26 mouse cellular contexts compared by ENCODE assay signal in genomic region chr7:140897863-140898262, GRCm38 (mm10). TPM values are rescaled to one million over a fixed set of nuclear protein-coding genes. Genes with fewer than 3 reads are reported as not detected.
DNase-seq lines count a peak whose midpoint lies in the region; ATAC-seq lines count a peak whose summit lies in the region.
"Had no signal": no experiment of that assay in that cellular context is flagged by ENCODE, and none has a peak within 500 bp of the region (broad histone marks: within the 10 kb centered on the region; RNA-seq: fewer than 3 reads in every experiment).

No protein-coding gene starts in this region.

- no peaks in the 10 kb centered on the region for H3K27me3 ChIP-seq in neural tube, embryonic 12.5 days (replicated peaks)
- no peaks in the 10 kb centered on the region for H3K27me3 ChIP-seq in intestine, embryonic 15.5 days (replicated peaks)
- H3K27me3 ChIP-seq: embryonic facial prominence, embryonic 12.5 days; embryonic facial prominence, embryonic 15.5 days; forebrain, embryonic 13.5 days; forebrain, embryonic 15.5 days had no signal

- intact Hi-C loops in gastrocnemius, postnatal 14 days (cut with DNase I; ENCODE audit: low total_unique reads), result no loop called here

- no peak overlapping the region for H3K4me3 ChIP-seq in neural tube, embryonic 12.5 days
- no peak overlapping the region for H3K4me3 ChIP-seq in intestine, embryonic 15.5 days (replicated peaks)
- H3K4me3 ChIP-seq: embryonic facial prominence, embryonic 12.5 days; embryonic facial prominence, embryonic 15.5 days; erythroblast, embryonic 14.5 days; forebrain, embryonic 13.5 days; forebrain, embryonic 15.5 days had no signal

- H3K27ac ChIP-seq in neural tube, embryonic 12.5 days, result no peak overlapping the region
- no peak overlapping the region for H3K27ac ChIP-seq in intestine, embryonic 15.5 days
- H3K27ac ChIP-seq: embryonic facial prominence, embryonic 12.5 days; embryonic facial prominence, embryonic 15.5 days; forebrain, embryonic 13.5 days; forebrain, embryonic 15.5 days had no signal

- H3K36me3 ChIP-seq in neural tube, embryonic 12.5 days, result peaks cover 58% of the 10 kb centered on the region
- peaks cover 30% of the 10 kb centered on the region for H3K36me3 ChIP-seq in intestine, embryonic 15.5 days

- peak; percentile 7 for DNase-seq in gastrocnemius, adult 18-20 months (ENCODE audit: low spot score)
- no peak for DNase-seq in gastrocnemius, postnatal 14 days
- DNase-seq in neural tube, embryonic 10.5 days (ENCODE audit: extremely low spot score, low spot score), result no peak
- DNase-seq in fat pad, adult 2 months (ENCODE audit: extremely low read depth, low read depth, low spot score), result peak; percentile 58
- DNase-seq: adrenal gland, adult 2 months; adrenal gland, postnatal 10 days; adrenal gland, postnatal 25 days; cerebellum, adult 18-20 months; cerebellum, adult 8-10 months; cerebellum, adult 9-11 months; cerebellum, postnatal 14 days; cerebellum, postnatal 36 days; embryo, embryonic 11 days; forebrain, postnatal 0 days had no signal

- no peaks in the 10 kb centered on the region for H3K4me1 ChIP-seq in neural tube, embryonic 12.5 days
- no peaks in the 10 kb centered on the region for H3K4me1 ChIP-seq in intestine, embryonic 15.5 days (replicated peaks)
- H3K4me1 ChIP-seq: embryonic facial prominence, embryonic 15.5 days; forebrain, embryonic 13.5 days; forebrain, embryonic 15.5 days had no signal

- H3K9me3 ChIP-seq in neural tube, embryonic 12.5 days, result no peaks in the 10 kb centered on the region
- H3K9me3 ChIP-seq in intestine, embryonic 15.5 days, result no peaks in the 10 kb centered on the region
- H3K9me3 ChIP-seq: embryonic facial prominence, embryonic 12.5 days; embryonic facial prominence, embryonic 15.5 days; forebrain, embryonic 13.5 days; forebrain, embryonic 15.5 days had no signal

- no peak overlapping the region for H3K4me2 ChIP-seq in neural tube, embryonic 12.5 days (replicated peaks)
- H3K4me2 ChIP-seq in intestine, embryonic 15.5 days (replicated peaks), result no peak overlapping the region
- H3K4me2 ChIP-seq: embryonic facial prominence, embryonic 12.5 days; embryonic facial prominence, embryonic 15.5 days; forebrain, embryonic 13.5 days; forebrain, embryonic 15.5 days had no signal

- H3K9ac ChIP-seq in neural tube, embryonic 12.5 days, result peak overlapping the region; percentile 26; the same call in 1 of the 2 replicates
- H3K9ac ChIP-seq in intestine, embryonic 15.5 days, result no peak overlapping the region
- H3K9ac ChIP-seq: embryonic facial prominence, embryonic 12.5 days; embryonic facial prominence, embryonic 15.5 days; forebrain, embryonic 13.5 days; forebrain, embryonic 15.5 days; forebrain, postnatal 0 days had no signal

- WGBS in neural tube, embryonic 12.5 days, result 88% methylated on average over 7 of the region's 7 CpGs
- WGBS in intestine, embryonic 15.5 days, result 92% methylated on average over 7 of the region's 7 CpGs

- ATAC-seq in neural tube, embryonic 12.5 days (ENCODE audit: low FRiP score, low read depth), result no peak
- ATAC-seq in intestine, embryonic 15.5 days, result no peak
- ATAC-seq: forebrain, embryonic 13.5 days; forebrain, embryonic 15.5 days; forebrain, postnatal 0 days had no signal

RNA-seq across cellular contexts. Expression of gene Cox8b, which starts 2.4 kb away (rescaled TPM):
- total RNA-seq in gastrocnemius, adult 18-20 months (2021), result 1,000 to 10,000 TPM; 2,037 to 2,233 TPM
- total RNA-seq in gastrocnemius, postnatal 14 days (2021), result 1,000 to 10,000 TPM; 1,269 to 1,458 TPM
- 1.9 and 2.2 TPM in 2 replicates for polyA plus RNA-seq in neural tube, embryonic 12.5 days (2016; fragmentation: Nextera tagmentation; extraction: Ambion mirVana)
- polyA plus RNA-seq in intestine, embryonic 15.5 days (2015; fragmentation: Nextera tagmentation; extraction: Ambion mirVana), result not detected in 2 replicates
- total RNA-seq: common myeloid progenitor, adult 5-6 weeks; ES-E14; forebrain, postnatal 0 days; MEL had no signal
- polyA plus RNA-seq: brain, embryonic 14.5 days; erythroblast, embryonic 14.5 days; forebrain, embryonic 11.5 days; forebrain, embryonic 13.5 days; forebrain, embryonic 15.5 days; forebrain, postnatal 0 days had no signal

RNA-seq across cellular contexts. Expression of gene Sirt3, which starts 15.8 kb away (rescaled TPM):
- 10 to 100 TPM; 22.5 to 25.5 TPM for total RNA-seq in gastrocnemius, adult 18-20 months (2021)
- 10 to 100 TPM; 19.5 to 24.7 TPM for total RNA-seq in gastrocnemius, postnatal 14 days (2021)
- 32.4 and 33.1 TPM in 2 replicates for polyA plus RNA-seq in neural tube, embryonic 12.5 days (2016; fragmentation: Nextera tagmentation; extraction: Ambion mirVana)
- polyA plus RNA-seq in intestine, embryonic 15.5 days (2015; fragmentation: Nextera tagmentation; extraction: Ambion mirVana), result 27.7 and 31.4 TPM in 2 replicates

RNA-seq across cellular contexts. Expression of gene Psmd13, which starts 16.1 kb away (rescaled TPM):
- total RNA-seq in gastrocnemius, adult 18-20 months (2021), result 10 to 100 TPM; 83.0 to 87.8 TPM
- total RNA-seq in gastrocnemius, postnatal 14 days (2021), result 10 to 100 TPM; 93.5 to 94.2 TPM
- 293 and 317 TPM in 2 replicates for polyA plus RNA-seq in neural tube, embryonic 12.5 days (2016; fragmentation: Nextera tagmentation; extraction: Ambion mirVana)
- polyA plus RNA-seq in intestine, embryonic 15.5 days (2015; fragmentation: Nextera tagmentation; extraction: Ambion mirVana), result 194 and 214 TPM in 2 replicates

RNA-seq across cellular contexts. Expression of gene Nlrp6, which starts 22.8 kb away (rescaled TPM):
- not detected for total RNA-seq in gastrocnemius, adult 18-20 months (2021)
- total RNA-seq in gastrocnemius, postnatal 14 days (2021), result not detected
- polyA plus RNA-seq in neural tube, embryonic 12.5 days (2016; fragmentation: Nextera tagmentation; extraction: Ambion mirVana), result 0.08 TPM in 1 of 2 replicates, not detected in the other
- 42.9 and 46.8 TPM in 2 replicates for polyA plus RNA-seq in intestine, embryonic 15.5 days (2015; fragmentation: Nextera tagmentation; extraction: Ambion mirVana)
- total RNA-seq: MEL had no signal
- polyA plus RNA-seq: erythroblast, embryonic 14.5 days had no signal

RNA-seq across cellular contexts. Expression of gene Bet1l, which starts 40.5 kb away (rescaled TPM):
- 1 to 10 TPM; 5.0 to 6.1 TPM for total RNA-seq in gastrocnemius, adult 18-20 months (2021)
- total RNA-seq in gastrocnemius, postnatal 14 days (2021), result 10 to 100 TPM in 1 of 2 experiments, 1 to 10 TPM in 1; 8.3 to 11.1 TPM
- 30.3 and 34.2 TPM in 2 replicates for polyA plus RNA-seq in neural tube, embryonic 12.5 days (2016; fragmentation: Nextera tagmentation; extraction: Ambion mirVana)
- polyA plus RNA-seq in intestine, embryonic 15.5 days (2015; fragmentation: Nextera tagmentation; extraction: Ambion mirVana), result 31.7 and 37.1 TPM in 2 replicates

Comparison
In these comparisons a context has a peak if more than half of its experiments do, and no peak if none do; other contexts are left out.
1. DNase-seq: peak in gastrocnemius, adult 18-20 months (single experiment) and fat pad, adult 2 months (single experiment); none in gastrocnemius, postnatal 14 days (single experiment) and neural tube, embryonic 10.5 days (single experiment).